In genomic region chr17:14524426-14525236, GRCm38 (mm10) we compare ENCODE assay signal across 8 mouse cellular contexts.
DNase-seq lines count a peak whose midpoint lies in the region; ATAC-seq and TF ChIP-seq lines count a peak whose summit lies in the region.

No protein-coding gene starts in this region.

- 38% methylated on average over 13 of the region's 13 CpGs for WGBS in liver, embryonic 12.5 days (ENCODE audit: insufficient replicate concordance)
- 36% methylated on average over 13 of the region's 13 CpGs for WGBS in stomach, postnatal 0 days

- TF ChIP-seq CTCF in layer of hippocampus, adult 2 months (conservative IDR thresholded peaks at IDR 0.05): peak; percentile 89
- peak; percentile 88 for TF ChIP-seq CTCF in stomach, postnatal 0 days (IDR thresholded peaks at IDR 0.05; ENCODE audit: low read depth)

- H3K9me3 ChIP-seq in liver, embryonic 12.5 days (replicated peaks): no peaks in the 10 kb centered on the region
- no peaks in the 10 kb centered on the region for H3K9me3 ChIP-seq in stomach, postnatal 0 days (ENCODE audit: control insufficient read depth, low read length)

- DNase-seq in liver (peak; percentile 64), R1 (ENCODE audit: low read depth, low spot score) (peak; percentile 64)
- peak; percentile 88 for DNase-seq in embryo, embryonic 11 days
- peak; percentile 50 to 76 for DNase-seq in heart, postnatal 36 days
- peak; percentile 47 to 71 for DNase-seq in layer of hippocampus, adult 2 months (ENCODE audit: low spot score in 2 of 2)
- DNase-seq in mesoderm, embryonic 11.5 days (ENCODE audit: low read depth, low spot score): peak; percentile 82
- peak; percentile 70 for DNase-seq in stomach, postnatal 0 days (ENCODE audit: low spot score)

- no peak overlapping the region for H3K4me2 ChIP-seq in liver, embryonic 12.5 days
- no peak overlapping the region for H3K4me2 ChIP-seq in stomach, postnatal 0 days (replicated peaks; ENCODE audit: low read depth)

- H3K4me1 ChIP-seq in liver, embryonic 12.5 days: no peaks in the 10 kb centered on the region
- H3K4me1 ChIP-seq in stomach, postnatal 0 days (replicated peaks; ENCODE audit: control insufficient read depth, insufficient read depth): no peaks in the 10 kb centered on the region

- TF ChIP-seq EP300 in stomach, postnatal 0 days (optimal IDR thresholded peaks at IDR 0.05): no peak

- H3K27me3 ChIP-seq in liver, embryonic 12.5 days (replicated peaks): peaks cover 13% of the 10 kb centered on the region; the same call in 1 of the 2 replicates
- H3K27me3 ChIP-seq in stomach, postnatal 0 days (ENCODE audit: control insufficient read depth, insufficient read depth, low read length): no peaks in the 10 kb centered on the region

- no peak overlapping the region for H3K4me3 ChIP-seq in liver, embryonic 12.5 days
- no peak overlapping the region for H3K4me3 ChIP-seq in layer of hippocampus, adult 2 months
- H3K4me3 ChIP-seq in stomach, postnatal 0 days (ENCODE audit: low read depth, low read length): no peak overlapping the region

- no peaks in the 10 kb centered on the region for H3K36me3 ChIP-seq in liver, embryonic 12.5 days
- no peaks in the 10 kb centered on the region for H3K36me3 ChIP-seq in stomach, postnatal 0 days (ENCODE audit: control insufficient read depth, insufficient read depth, low read length)

- no peak overlapping the region for H3K27ac ChIP-seq in liver, embryonic 12.5 days
- H3K27ac ChIP-seq in layer of hippocampus, adult 2 months: no peak overlapping the region
- no peak overlapping the region for H3K27ac ChIP-seq in stomach, postnatal 0 days (replicated peaks)

- no peak for ATAC-seq in liver, embryonic 12.5 days
- 0 out of 2 replicates have a peak, but pooled peaks have one; percentile 41 for ATAC-seq in stomach, postnatal 0 days (ENCODE audit: low FRiP score, low TSS enrichment)

- no peak overlapping the region for H3K9ac ChIP-seq in liver, embryonic 12.5 days
- no peak overlapping the region for H3K9ac ChIP-seq in stomach, postnatal 0 days (ENCODE audit: low read length)

- intact Hi-C loops in heart, postnatal 36 days (cut with DNase I): loop anchor here (1.0 kb wide), 1 partner anchor 380 kb away; no protein-coding TSS in a partner anchor
